Mouse (Mus musculus) embryonic stem cell, embryonic (primary cell): ENCODE results near the gene Gm29776.

Source experiments
- CTCF ChIA-PET, 4 experiments: fragments of 300-600 bp in 2 of 4; fragments of 350-600 bp in 2 of 4; sonication (Branson Sonifier 250); formaldehyde crosslinking; loops; one replicate each; lab custom pipeline; 2022; ENCODE audit warnings: inconsistent platforms in 2 of 4; lab: Charles Lee
- POLR2A ChIA-PET, 4 experiments: fragments of 300-600 bp in 2 of 4; fragments of 350-600 bp in 2 of 4; sonication (Branson Sonifier 250); formaldehyde crosslinking; loops; one replicate each; lab custom pipeline; 2022; ENCODE audit warnings: antibody characterized with exemption in 4 of 4, inconsistent platforms in 1 of 4; lab: Charles Lee

Gene Gm29776

GRCm38 (mm10) chr14:54698733-54699132 lies at the start of gene Gm29776:
Gene Gm29776 (minus strand): TSS chr14:54698833.
- CTCF ChIA-PET = interaction anchor here in 2 of 4 experiments (0.6 to 2.2 kb wide), 5 partner anchors 48 to 658 kb away, joined by 3 to 7 read pairs (median 4); no protein-coding TSS in a partner anchor
- POLR2A ChIA-PET = interaction anchor here in 2 of 4 experiments (1.0 to 4.3 kb wide), 3 partner anchors 12 to 144 kb away, joined by 3 to 18 read pairs (median 7); partner anchors contain the start of genes 1700123O20Rik (in 2 of the 2), Acin1 (in 2 of the 2) and Haus4 (in 1 of the 2)

- CTCF ChIA-PET = no interaction called here
- POLR2A ChIA-PET = no interaction called here
Observed at GRCm38 (mm10) chr14:54746038-54746437, 47.4 kb upstream of the Gm29776 start.

- ChIA-PET POLR2A (no interaction called here), CTCF (interaction anchor here in 3 of 4 experiments (0.5 to 0.9 kb wide), 3 partner anchors 41 to 96 kb away, joined by 3 to 4 read pairs (median 3); no protein-coding TSS in a partner anchor)
Observed at GRCm38 (mm10) chr14:54744473-54744872, 45.8 kb upstream of the Gm29776 start.

- POLR2A ChIA-PET = no interaction called here
- CTCF ChIA-PET = interaction anchor here in 1 of 4 experiments (0.6 kb wide), 1 partner anchor 320 kb away, joined by 3 read pairs; no protein-coding TSS in a partner anchor
Observed at GRCm38 (mm10) chr14:54742375-54742774, 43.7 kb upstream of the Gm29776 start.

- ChIA-PET POLR2A (no interaction called here), CTCF (no interaction called here)
Observed at GRCm38 (mm10) chr14:54741721-54742120, 43.1 kb upstream of the Gm29776 start.

GRCm38 (mm10) chr14:54737634-54738033 lies 39.0 kb upstream of the Gm29776 start:
- ChIA-PET CTCF (no interaction called here), POLR2A (interaction anchor here in 1 of 4 experiments (1.3 kb wide), 1 partner anchor 16 kb away, joined by 3 read pairs; no protein-coding TSS in a partner anchor)

- POLR2A ChIA-PET = interaction anchor here in 2 of 4 experiments (0.6 to 1.3 kb wide), 5 partner anchors 9 to 156 kb away, joined by 3 to 4 read pairs (median 3); partner anchors contain the start of genes 1700123O20Rik (in 1 of the 2) and Acin1 (in 1 of the 2)
- CTCF ChIA-PET = no interaction called here
Observed at GRCm38 (mm10) chr14:54736555-54737552, 38.2 kb upstream of the Gm29776 start.

DNA sequence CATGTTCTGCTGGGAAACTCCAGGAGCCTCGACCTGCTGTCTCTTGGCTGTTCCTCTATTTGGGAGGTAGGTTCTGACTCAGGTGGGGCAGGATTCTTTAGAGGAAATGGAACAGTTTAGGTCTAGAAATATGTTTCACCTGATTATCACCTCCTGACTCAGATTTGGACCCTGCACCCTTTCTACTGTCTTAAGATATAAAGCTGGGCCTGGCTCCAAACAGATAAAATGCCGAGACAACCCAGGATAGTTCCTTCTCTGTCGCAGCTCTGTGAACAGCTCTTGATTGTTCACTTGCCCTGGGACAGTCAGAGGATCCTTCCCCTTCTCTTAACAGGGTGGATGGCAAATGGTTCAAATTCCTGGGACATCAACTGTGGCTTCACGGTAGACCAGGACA lies 36.6 kb upstream of the Gm29776 start:
- CTCF ChIA-PET = no interaction called here
- POLR2A ChIA-PET = no interaction called here

DNA sequence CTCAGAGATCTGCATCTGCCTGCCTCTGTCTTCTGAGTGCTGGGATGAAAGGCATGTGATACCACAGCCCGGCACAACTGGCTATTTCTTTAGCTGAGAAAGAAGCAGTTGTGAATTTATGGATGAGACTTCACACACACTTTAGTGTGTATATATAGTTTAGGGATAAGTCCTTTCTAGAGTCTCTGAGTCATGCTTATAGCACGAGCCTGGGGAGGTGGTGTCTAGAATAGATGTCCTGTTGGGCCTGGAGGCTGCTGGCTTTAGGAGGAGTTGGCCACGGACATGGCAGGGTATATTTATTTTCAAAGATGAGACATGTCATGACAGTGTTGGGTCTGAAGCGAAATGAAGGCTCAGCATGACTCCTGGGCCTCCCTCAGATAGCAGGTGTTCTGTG lies 35.4 kb upstream of the Gm29776 start:
- POLR2A ChIA-PET = no interaction called here

DNA sequence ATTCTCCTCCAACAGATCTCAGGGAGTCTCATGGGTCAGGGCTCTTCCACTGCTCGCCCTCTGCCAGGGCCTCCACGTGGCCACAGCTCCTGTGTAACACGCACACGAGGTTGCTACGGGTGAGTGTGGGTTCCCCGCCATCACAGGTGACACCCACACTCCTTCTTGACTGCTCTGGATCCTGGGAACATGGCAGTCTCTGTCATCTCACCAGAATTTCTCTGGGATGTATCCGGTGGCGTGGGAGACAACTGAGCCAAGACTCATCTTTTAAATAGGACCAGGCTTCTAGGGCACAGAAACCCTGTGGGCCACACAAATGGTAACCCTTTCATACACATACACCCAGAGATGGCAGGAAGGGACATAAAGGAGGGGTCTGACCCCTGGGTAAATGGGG lies 33.6 kb upstream of the Gm29776 start:
- ChIA-PET CTCF (interaction anchor here in 2 of 4 experiments (0.6 to 1.1 kb wide), 3 partner anchors 17 to 1130 kb away, joined by 3 to 4 read pairs (median 3); no protein-coding TSS in a partner anchor), POLR2A (no interaction called here)

More for the DNA sequence above, 35.4 kb upstream of the Gm29776 start:
- CTCF ChIA-PET = no interaction called here

- ChIA-PET POLR2A (interaction anchor here in 1 of 4 experiments (0.6 to 1.2 kb wide), 3 partner anchors 15 to 538 kb away, joined by 3 to 8 read pairs (median 3); partner anchors contain the start of gene 1700123O20Rik), CTCF (interaction anchor here in 3 of 4 experiments (0.6 to 2.2 kb wide), 3 partner anchors 16 to 139 kb away, joined by 3 to 9 read pairs (median 5); no protein-coding TSS in a partner anchor)
Observed at GRCm38 (mm10) chr14:54730305-54730704, 31.7 kb upstream of the Gm29776 start.

DNA sequence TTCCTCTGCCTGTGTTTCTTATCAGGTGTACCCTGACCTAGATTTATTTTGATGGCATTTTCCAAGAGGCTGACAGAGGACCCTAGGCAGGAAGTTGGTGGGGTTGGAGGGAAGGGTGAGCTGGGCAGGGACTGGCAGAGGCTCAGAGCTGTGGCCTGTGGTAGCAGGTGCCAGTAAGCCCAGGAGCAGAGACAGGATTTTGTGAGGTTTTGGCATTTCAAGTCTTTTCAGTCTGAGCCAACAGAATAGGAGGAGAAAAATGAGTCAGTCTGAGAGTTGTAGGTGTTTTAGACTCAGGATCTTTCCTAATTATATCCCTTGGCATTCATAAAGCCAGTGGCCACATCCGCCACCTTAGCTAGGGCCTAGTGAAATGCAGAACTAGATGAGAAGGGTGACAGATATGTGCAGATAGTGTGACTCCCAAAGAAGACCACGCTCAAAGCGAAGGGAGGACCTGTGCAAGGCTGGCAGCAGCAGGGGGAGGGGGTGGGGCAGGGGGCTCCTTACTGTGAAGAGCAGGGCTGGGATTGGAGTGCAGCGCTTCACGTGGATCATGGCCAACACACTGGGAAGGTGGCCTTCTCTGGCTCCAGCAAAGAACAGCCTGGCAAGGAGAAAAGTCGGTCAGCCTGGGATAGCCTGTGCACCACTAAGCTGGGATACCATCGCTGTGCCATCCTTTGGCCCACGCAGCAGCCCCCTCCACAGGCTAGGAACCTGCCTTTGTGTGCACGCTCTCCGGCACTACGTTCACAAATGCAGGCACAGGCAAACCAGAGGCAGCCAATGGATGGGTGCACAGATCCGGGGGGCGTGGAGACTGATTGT lies 30.4 kb upstream of the Gm29776 start:
- ChIA-PET POLR2A (interaction anchor here in 3 of 4 experiments (0.5 to 1.4 kb wide), 8 partner anchors 14 to 139 kb away, joined by 3 to 5 read pairs (median 3); partner anchors contain the start of gene 1700123O20Rik (in 1 of the 3)), CTCF (interaction anchor here in 3 of 4 experiments (0.6 to 2.2 kb wide), 5 partner anchors 15 to 95 kb away, joined by 4 to 9 read pairs (median 5); no protein-coding TSS in a partner anchor)

DNA sequence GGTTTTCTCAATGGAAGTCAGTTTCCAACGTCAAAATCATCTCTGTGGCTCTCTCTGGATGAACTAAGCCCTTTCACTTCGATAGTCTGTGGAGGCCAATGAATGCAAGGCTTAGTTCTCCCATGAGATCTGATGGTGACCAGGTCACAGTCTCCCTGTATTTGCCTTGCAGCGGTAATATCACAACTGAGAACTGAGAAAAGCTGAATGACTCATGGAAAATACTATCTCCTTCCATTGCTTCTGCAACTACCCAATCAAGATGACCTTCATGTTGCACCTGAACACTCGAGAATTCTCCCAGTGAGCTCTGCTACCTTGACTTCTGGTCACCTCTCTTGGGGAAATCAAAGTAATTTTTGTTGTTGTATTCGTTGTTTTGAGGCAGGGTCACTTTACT lies 28.9 kb upstream of the Gm29776 start:
- ChIA-PET CTCF (no interaction called here), POLR2A (interaction anchor here in 1 of 4 experiments (1.5 kb wide), 1 partner anchor 9 kb away, joined by 4 read pairs; no protein-coding TSS in a partner anchor)

- CTCF ChIA-PET = interaction anchor here in 1 of 4 experiments (1.1 kb wide), 1 partner anchor 55 kb away, joined by 3 read pairs; no protein-coding TSS in a partner anchor
- POLR2A ChIA-PET = no interaction called here
Observed at GRCm38 (mm10) chr14:54724049-54724448, 25.4 kb upstream of the Gm29776 start.

DNA sequence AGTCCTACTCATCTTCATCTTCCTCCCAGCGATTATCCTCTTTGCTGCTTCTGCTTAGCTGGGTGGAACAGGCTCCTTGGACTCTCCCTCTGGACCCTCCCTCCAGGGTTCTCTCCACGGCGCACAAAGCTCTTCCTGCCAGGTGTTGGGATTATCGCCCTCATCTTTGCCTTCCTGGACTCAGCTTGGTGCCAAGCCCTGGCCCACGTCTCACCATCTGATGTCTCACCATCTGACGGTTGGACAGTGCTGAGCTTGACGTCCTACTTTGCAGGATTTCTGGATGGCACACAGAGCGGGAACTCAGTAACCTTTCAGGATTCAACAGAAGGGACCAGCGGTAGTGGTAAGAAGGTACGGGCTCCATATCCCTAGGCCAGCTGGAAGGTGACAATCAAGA lies 23.1 kb upstream of the Gm29776 start:
- ChIA-PET POLR2A (interaction anchor here in 3 of 4 experiments (0.6 to 1.5 kb wide), 4 partner anchors 16 to 191 kb away, joined by 3 to 4 read pairs (median 3); no protein-coding TSS in a partner anchor), CTCF (interaction anchor here in 2 of 4 experiments (1.1 to 1.5 kb wide), 3 partner anchors 64 to 66 kb away, joined by 3 to 7 read pairs (median 3); no protein-coding TSS in a partner anchor)

DNA sequence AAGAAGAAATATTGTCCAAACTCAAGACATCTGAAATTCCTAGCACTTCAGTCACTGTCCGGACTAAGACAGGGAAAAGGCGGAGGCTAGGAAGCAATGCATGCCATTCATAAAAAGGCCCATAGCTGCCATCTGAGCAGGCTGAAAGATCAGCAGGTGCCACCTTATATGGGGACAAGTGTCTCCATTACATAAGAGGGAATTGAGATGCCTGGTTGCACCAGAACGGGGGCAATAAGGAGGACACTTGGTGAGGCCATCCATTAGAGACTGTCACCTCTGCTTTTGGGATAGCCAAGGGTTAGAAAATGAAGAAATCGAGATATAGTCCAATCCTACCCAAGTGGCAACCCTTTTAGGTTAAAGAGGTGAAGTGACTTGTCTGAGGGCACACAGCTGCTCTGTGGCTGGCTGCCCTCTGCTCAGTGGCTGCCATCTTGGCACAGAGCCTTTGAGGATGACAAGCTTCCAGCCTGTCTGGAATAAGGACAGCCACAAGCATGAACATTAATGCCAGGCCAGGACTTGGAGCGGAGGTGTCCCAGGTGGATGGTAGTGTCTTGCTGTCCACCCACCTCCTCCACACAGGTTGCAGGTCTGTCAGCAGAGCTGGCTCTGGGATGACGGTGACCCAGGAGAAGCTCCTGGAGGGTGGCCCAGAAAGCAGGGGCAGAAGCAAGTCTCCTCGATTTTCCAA lies 22.2 kb upstream of the Gm29776 start:
- POLR2A ChIA-PET = interaction anchor here in 1 of 4 experiments (1.5 kb wide), 1 partner anchor 15 kb away, joined by 4 read pairs; no protein-coding TSS in a partner anchor
- CTCF ChIA-PET = interaction anchor here in 3 of 4 experiments (0.6 to 1.5 kb wide), 4 partner anchors 65 to 97 kb away, joined by 3 to 7 read pairs (median 4); no protein-coding TSS in a partner anchor

DNA sequence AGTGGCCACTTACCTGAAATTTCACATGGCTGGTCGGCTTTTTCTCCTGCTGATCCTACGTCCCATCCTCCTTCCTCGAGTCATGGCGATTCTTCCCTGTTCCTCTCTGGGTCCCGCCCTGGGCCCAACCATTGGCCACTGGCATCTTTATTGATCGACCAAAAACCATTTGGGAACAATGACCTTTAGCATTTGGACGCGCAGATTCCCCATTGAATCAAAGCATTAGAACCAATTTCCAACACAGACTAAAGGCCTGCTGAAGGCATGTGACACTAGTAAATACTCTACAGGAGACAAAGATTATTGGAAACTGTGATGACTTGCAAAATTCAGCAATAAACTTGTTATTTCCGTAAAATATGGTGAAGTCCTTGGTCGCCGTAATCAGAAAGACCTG lies 21.4 kb upstream of the Gm29776 start:
- POLR2A ChIA-PET = interaction anchor here in 1 of 4 experiments (1.3 kb wide), 1 partner anchor 288 kb away, joined by 3 read pairs; no protein-coding TSS in a partner anchor
- CTCF ChIA-PET = no interaction called here
